Mouse (Mus musculus) forebrain, embryonic 12.5 days (tissue): Measurements from ENCODE around the gene Csnk2a2. TPM values are rescaled to one million over a fixed set of nuclear protein-coding genes. Genes with fewer than 3 reads are reported as not detected.

ENCODE experiments used
- ATAC-seq: fragments of 200-750 bp; cut with Nextera tagmentation; 2 replicates; pipeline ENCODE4 v1.8.0; 2017; ENCODE audit warnings: moderate TSS enrichment; ENCODE audit not compliant: low FRiP score
- H3K27ac ChIP-seq: fragments of 300-500 bp; sonication (generic); 2 replicates; pipeline ENCODE4 v1.5.1; 2016; ENCODE audit warnings: mild to moderate bottlenecking
- H3K27me3 ChIP-seq: fragments of 300-500 bp; sonication (generic); 2 replicates; pipeline ENCODE4 v1.6.1; 2016; ENCODE audit warnings: mild to moderate bottlenecking
- H3K36me3 ChIP-seq: fragments of 300-500 bp; sonication (generic); replicated peaks from 2 replicates; pipeline ENCODE4 v1.6.1; 2016; ENCODE audit warnings: mild to moderate bottlenecking
- H3K4me1 ChIP-seq: fragments of 300-500 bp; sonication (generic); 2 replicates; pipeline ENCODE4 v1.6.1; 2016
- H3K4me2 ChIP-seq: fragments of 300-500 bp; sonication (generic); 2 replicates; pipeline ENCODE4 v1.6.1; 2016; ENCODE audit warnings: mild to moderate bottlenecking, moderate library complexity
- H3K4me3 ChIP-seq: fragments of 300-500 bp; sonication (generic); replicated peaks from 2 replicates; pipeline ENCODE4 v1.5.1; 2016; ENCODE audit warnings: mild to moderate bottlenecking
- H3K9ac ChIP-seq: fragments of 300-500 bp; sonication (generic); 2 replicates; pipeline ENCODE4 v1.6.1; 2016; ENCODE audit warnings: mild to moderate bottlenecking
- H3K9me3 ChIP-seq: fragments of 300-500 bp; sonication (generic); 2 replicates; pipeline ENCODE4 v1.6.1; 2016
- WGBS: fragments of 180-500 bp; shearing (Covaris S2); methylation state at CpG from one replicate; pipeline ENCODE4 v1.1.7; 2016; 5-methylcytosine and 5-hydroxymethylcytosine counted together
- polyA plus RNA-seq: library from polyadenylated mRNA; unstranded; fragments of >200 nt; fragmentation: Nextera tagmentation; extraction: Ambion mirVana; gene quantifications from 2 replicates; pipeline ENCODE4 v1.2.1, GENCODE M21; 2016

Csnk2a2 gene
- polyA plus RNA-seq, 1 experiment from 2014 or later, result 13.7 TPM

DNA sequence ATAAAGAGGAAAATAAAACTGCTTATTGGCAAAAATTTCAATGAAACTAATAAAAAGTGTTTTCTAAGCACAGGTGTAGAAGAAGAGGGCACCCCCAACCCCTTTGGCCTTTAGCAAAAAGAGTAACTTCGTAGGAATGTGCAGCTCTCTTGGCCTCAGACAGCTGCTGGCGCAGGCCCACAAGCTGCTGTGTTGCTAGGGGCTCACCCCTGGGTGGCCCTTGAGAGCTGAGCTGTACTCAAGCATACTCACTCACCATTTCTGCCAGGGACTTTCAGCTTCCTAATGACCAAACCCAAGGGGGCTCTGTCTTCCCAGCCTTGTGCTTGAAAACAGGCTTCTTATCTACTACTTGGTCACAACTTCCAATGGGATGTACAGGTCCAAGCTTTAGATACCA, 23.3 kb downstream of the Csnk2a2 start:
- Histone ChIP-seq H3K4me2 (no peak overlapping the region), H3K4me3 (no peak overlapping the region), H3K27me3 (no peaks in the 10 kb centered on the region), H3K4me1 (no peaks in the 10 kb centered on the region), H3K9ac (no peak overlapping the region), H3K36me3 (peaks cover 54% of the 10 kb centered on the region), H3K27ac (no peak overlapping the region), H3K9me3 (no peaks in the 10 kb centered on the region)
- WGBS, result 92% methylated on average over 2 of the region's 2 CpGs
- ATAC-seq, result no peak

DNA sequence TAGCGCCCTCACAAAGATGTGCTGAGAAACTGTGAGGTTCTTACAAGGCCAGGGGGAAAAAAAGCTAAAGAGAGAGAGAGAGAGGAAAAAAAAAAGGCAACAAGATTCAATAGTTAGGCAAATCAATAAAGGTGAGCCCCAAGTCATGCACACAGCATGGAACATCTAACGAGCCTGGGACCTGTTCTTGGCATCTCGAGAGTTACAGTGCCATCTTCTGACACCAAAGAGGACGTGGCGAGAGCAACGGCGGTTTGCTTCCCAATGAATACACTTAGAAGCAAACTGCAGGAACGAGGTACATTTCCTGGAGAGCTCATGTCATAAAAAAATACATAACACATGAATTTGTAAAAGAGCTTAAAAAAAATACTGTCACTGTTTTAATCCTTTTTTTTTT, 37.3 kb downstream of the Csnk2a2 start:
- Histone ChIP-seq H3K9ac (no peak overlapping the region), H3K4me2 (no peak overlapping the region), H3K27ac (no peak overlapping the region), H3K36me3 (peaks cover 86% of the 10 kb centered on the region), H3K4me1 (no peaks in the 10 kb centered on the region), H3K27me3 (no peaks in the 10 kb centered on the region), H3K9me3 (no peaks in the 10 kb centered on the region), H3K4me3 (no peak overlapping the region)
- WGBS, result 64% methylated on average over 8 of the region's 8 CpGs
- ATAC-seq, result no peak

DNA sequence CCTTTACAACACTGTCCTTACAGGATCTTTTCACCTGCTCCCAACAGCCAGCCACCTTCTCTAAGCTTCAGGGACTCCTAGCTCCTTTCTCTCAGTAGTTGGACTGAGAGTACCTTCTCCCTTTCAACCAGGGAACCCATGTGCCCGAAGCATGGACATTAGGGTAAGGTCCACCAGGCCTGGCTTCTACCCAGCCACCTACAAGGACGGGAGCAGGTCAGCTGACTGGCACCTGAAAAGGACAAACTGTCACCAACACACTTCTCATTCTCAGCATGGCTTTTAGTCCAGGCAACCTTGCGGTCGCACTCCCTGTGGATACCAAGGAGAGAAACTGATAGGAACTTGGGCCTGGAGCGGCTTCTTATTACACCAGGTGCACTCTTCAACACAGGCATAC, 39.6 kb downstream of the Csnk2a2 start:
- WGBS, result 98% methylated on average over 5 of the region's 5 CpGs
- no peak overlapping the region for H3K27ac ChIP-seq
- H3K4me2 ChIP-seq, result no peak overlapping the region
- peaks cover 72% of the 10 kb centered on the region for H3K36me3 ChIP-seq
- no peaks in the 10 kb centered on the region for H3K9me3 ChIP-seq
- no peaks in the 10 kb centered on the region for H3K4me1 ChIP-seq
- no peak overlapping the region for H3K4me3 ChIP-seq
- ATAC-seq, result no peak
- H3K27me3 ChIP-seq, result no peaks in the 10 kb centered on the region
- H3K9ac ChIP-seq, result no peak overlapping the region

DNA sequence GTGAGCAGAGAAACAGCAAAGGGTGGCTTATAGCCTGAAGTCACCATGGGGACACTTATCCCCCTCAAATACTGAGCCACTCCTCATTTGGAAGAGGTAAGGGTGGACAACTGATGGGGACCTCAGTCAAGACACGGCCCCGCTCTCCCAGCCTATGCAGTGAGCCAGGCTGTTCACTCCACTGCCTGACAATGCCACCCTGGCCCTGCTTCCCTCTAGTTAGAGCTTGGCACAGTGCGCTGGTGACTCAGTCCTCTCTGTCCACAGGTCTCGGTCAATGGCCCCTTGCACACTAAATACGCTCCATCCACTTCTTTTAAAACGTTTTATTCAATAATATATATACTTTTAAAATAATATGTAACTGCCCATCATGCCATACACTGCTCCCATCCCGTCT, 42.2 kb downstream of the Csnk2a2 start:
- Histone ChIP-seq H3K9ac (no peak overlapping the region), H3K4me1 (no peaks in the 10 kb centered on the region), H3K9me3 (no peaks in the 10 kb centered on the region), H3K4me2 (no peak overlapping the region), H3K4me3 (no peak overlapping the region), H3K27me3 (no peaks in the 10 kb centered on the region), H3K36me3 (peaks cover 49% of the 10 kb centered on the region), H3K27ac (no peak overlapping the region)
- ATAC-seq, result no peak
- WGBS, result 87% methylated on average over 7 of the region's 7 CpGs

DNA sequence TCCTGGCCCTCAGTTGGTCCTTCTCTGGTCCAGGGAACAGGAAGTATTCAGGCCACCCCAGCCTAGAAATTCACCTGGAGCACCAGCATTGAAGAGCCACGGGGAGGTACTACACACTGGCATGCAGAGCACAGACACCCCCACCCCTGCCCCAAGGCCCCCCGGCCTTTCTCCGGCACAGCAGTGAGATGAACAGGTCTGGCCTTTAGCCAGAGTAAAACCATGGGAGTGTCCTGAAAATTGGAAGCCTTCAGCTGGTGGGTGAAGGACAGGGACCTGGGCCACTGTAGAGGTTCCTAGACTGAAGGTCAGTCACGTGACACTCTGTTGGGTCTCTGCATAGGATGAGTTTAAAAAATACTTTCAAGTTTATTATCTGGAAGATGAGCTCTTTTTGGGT, 44.8 kb downstream of the Csnk2a2 start:
- peaks cover 28% of the 10 kb centered on the region for H3K36me3 ChIP-seq
- H3K4me1 ChIP-seq, result no peaks in the 10 kb centered on the region; the same call in 1 of the 2 replicates
- no peaks in the 10 kb centered on the region for H3K27me3 ChIP-seq
- ATAC-seq, result no peak
- H3K27ac ChIP-seq, result no peak overlapping the region
- no peak overlapping the region for H3K9ac ChIP-seq
- no peaks in the 10 kb centered on the region for H3K9me3 ChIP-seq
- H3K4me2 ChIP-seq, result no peak overlapping the region
- 93% methylated on average over 4 of the region's 4 CpGs for WGBS
- no peak overlapping the region for H3K4me3 ChIP-seq

DNA sequence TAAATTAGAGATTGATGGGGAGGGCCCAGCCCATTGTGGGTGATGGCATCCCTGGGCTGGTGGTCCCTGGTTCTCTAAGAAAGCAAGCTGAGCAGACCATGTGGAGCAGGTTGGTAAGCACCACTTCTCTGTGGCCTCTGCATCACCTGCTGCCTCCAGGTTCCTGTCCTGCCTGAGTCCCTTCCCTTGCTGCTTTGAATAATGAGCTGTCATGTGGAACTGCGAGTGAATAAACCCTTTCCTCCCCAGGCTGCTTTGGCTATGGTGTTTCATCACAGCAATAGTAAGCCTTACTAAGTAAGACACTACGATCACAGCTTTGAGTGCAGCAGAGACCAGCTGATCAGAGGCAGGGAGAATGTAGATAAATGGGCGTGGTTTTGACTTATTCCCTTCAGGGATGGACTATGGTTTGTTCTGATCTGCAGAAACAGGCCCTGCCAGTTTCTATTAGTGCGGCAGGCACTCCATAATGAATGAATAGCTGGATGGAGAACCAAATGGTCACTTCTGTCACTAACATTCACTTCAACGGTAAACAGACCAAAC, 48.3 kb downstream of the Csnk2a2 start:
- H3K27ac ChIP-seq, result no peak overlapping the region
- no peak for ATAC-seq
- 67% methylated on average over 5 of the region's 5 CpGs for WGBS

DNA sequence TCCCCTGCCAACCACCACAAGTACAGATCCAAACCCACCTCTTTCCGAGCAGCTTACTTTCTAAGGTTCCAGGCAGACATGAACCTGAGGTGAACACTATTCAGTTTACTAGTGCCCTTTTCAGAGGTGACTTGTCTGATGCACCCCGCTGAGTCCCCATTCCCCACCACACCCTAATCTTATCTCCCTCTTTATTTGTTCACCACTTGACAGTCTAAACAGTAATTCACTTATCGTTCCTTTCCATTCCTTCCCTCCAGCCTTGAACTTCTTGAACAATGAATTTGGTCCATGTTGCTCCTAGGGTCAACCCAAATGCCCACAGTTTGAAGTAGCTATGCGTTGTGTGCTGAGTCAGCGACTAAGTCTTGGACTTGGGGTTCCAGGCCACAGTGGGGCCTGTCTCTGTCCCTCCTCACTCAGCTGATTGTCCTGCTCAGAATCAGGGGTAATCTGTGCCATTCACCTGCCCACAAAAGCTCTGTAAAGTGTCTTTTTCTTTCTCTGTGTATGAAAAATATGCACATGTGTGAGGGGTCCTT, 49.6 kb downstream of the Csnk2a2 start:
- WGBS, result 86% methylated on average over 5 of the region's 5 CpGs
- H3K27ac ChIP-seq, result no peak overlapping the region
- no peaks in the 10 kb centered on the region; the same call in 1 of the 2 replicates for H3K4me1 ChIP-seq

More for the DNA sequence above, 48.3 kb downstream of the Csnk2a2 start:
- Histone ChIP-seq H3K36me3 (no peaks in the 10 kb centered on the region), H3K4me1 (no peaks in the 10 kb centered on the region; the same call in 1 of the 2 replicates), H3K9ac (no peak overlapping the region), H3K4me2 (no peak overlapping the region), H3K9me3 (no peaks in the 10 kb centered on the region), H3K27me3 (no peaks in the 10 kb centered on the region), H3K4me3 (no peak overlapping the region)

DNA sequence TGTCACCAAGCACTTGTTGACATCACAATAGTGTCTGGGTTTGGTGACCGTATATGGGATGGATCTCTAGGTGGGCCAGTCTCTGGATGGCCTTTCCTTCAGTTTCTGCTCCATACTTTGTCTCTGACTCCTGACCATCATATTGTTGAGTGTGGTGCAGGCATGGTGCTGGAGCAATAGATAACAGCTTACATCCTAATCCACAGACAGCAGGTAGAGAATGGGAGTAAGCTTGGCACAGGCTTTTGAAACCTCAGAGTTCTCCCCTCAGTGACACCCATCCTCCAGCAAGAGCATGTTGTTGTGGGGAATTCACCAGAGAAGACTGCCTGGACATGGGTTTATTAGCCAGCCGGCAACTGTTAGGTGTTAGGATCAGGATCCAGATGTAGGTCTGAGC, 50.4 kb downstream of the Csnk2a2 start:
- no peak overlapping the region for H3K4me2 ChIP-seq
- no peaks in the 10 kb centered on the region for H3K9me3 ChIP-seq

More for the DNA sequence above, 49.6 kb downstream of the Csnk2a2 start:
- H3K9ac ChIP-seq, result no peak overlapping the region
- no peaks in the 10 kb centered on the region for H3K36me3 ChIP-seq
- H3K4me3 ChIP-seq, result no peak overlapping the region
- H3K27me3 ChIP-seq, result no peaks in the 10 kb centered on the region
- no peak for ATAC-seq
- no peaks in the 10 kb centered on the region for H3K9me3 ChIP-seq
- H3K4me2 ChIP-seq, result no peak overlapping the region

DNA sequence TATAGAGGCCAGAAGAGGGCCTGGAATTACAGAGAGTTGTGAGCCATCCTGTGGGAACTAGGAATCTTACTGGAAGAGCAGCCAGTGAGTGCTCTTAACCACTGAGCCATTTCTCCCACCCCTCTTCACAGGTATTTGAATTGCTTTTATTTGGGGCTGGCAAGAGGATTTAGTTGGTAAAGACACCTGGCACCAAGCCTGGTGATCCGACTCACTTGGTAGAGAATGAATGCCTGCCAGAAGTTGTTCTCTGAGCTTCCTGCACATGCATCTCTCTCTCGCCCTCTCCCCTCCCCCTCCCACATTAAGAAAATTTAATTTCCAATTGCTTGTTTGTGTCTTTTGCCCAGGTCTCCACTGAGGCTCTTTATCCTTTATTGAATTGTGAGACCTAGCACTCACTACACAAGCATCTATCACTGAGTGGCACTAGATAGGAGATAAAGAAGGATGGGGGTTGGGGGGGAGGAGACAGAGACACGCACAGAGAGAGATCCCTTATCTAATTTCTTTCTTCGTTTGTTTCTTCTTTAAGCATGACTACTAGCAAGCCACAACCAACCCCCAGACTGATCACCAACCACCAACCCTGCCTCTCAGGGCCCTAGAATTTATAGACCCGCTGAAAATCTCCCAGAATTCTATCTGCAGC, 52.4 kb downstream of the Csnk2a2 start:
- WGBS, result 60% methylated on average over 5 of the region's 5 CpGs
- Histone ChIP-seq H3K4me1 (peaks cover 16% of the 10 kb centered on the region), H3K9me3 (no peaks in the 10 kb centered on the region), H3K27me3 (no peaks in the 10 kb centered on the region), H3K36me3 (no peaks in the 10 kb centered on the region), H3K4me2 (no peak overlapping the region), H3K9ac (no peak overlapping the region), H3K27ac (no peak overlapping the region), H3K4me3 (no peak overlapping the region)
- no peak for ATAC-seq

More for the DNA sequence above, 50.4 kb downstream of the Csnk2a2 start:
- WGBS, result 97% methylated on average over 2 of the region's 2 CpGs
- Histone ChIP-seq H3K27me3 (no peaks in the 10 kb centered on the region), H3K27ac (no peak overlapping the region), H3K4me3 (no peak overlapping the region), H3K4me1 (no peaks in the 10 kb centered on the region; the same call in 1 of the 2 replicates), H3K9ac (no peak overlapping the region), H3K36me3 (no peaks in the 10 kb centered on the region)
- ATAC-seq, result no peak

DNA sequence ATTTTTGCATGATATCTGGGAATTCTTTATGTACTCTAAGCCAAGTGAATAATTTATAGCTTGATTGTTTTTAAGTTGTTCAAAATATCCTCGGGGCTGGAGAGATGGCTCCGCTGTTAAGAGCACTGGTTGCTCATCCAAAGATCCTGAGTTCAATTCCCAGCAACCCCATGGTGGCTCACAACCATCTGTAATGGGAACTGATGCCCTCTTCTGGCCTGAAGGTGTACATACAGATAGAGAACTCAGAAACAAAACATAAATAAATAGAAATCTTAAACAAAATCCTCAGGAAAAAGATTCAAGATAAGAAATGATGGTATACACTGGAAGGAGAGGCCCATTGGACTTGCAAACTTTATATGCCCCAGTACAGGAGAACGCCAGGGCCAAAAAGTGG, 53.9 kb downstream of the Csnk2a2 start:
- WGBS, result 84% methylated on average over 3 of the region's 3 CpGs
- no peak overlapping the region for H3K4me3 ChIP-seq
- no peaks in the 10 kb centered on the region for H3K27me3 ChIP-seq
- no peaks in the 10 kb centered on the region for H3K9me3 ChIP-seq
- no peak for ATAC-seq
- H3K4me2 ChIP-seq, result no peak overlapping the region
- no peaks in the 10 kb centered on the region for H3K36me3 ChIP-seq
- peaks cover 30% of the 10 kb centered on the region for H3K4me1 ChIP-seq
- H3K9ac ChIP-seq, result no peak overlapping the region
- H3K27ac ChIP-seq, result no peak overlapping the region

DNA sequence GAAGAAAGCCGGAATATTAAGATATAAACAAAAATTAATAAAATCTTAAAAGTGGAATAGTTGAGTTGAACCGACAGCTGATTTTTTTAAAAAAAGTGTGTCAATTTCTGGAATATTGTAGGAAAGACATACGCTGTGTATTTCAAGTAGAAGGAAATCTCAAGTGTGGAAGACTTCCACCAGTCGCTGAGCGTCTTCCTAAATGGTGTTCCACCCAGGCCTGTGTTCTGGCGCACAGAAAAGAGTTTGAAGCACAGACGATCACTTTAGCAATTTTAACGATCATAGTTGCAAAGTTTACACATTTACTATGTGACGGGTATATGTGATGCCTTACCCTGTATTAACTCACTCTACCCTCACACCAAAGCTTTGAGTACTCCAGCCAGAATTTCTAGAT, 54.4 kb downstream of the Csnk2a2 start:
- 90% methylated on average over 9 of the region's 9 CpGs for WGBS
- H3K9me3 ChIP-seq, result no peaks in the 10 kb centered on the region
- ATAC-seq, result no peak
- H3K4me2 ChIP-seq, result no peak overlapping the region
- H3K27ac ChIP-seq, result no peak overlapping the region; the same call in 1 of the 2 replicates
- H3K27me3 ChIP-seq, result no peaks in the 10 kb centered on the region
- H3K36me3 ChIP-seq, result no peaks in the 10 kb centered on the region
- no peak overlapping the region for H3K9ac ChIP-seq
- peaks cover 35% of the 10 kb centered on the region for H3K4me1 ChIP-seq
- H3K4me3 ChIP-seq, result peak overlapping the region; percentile 69

DNA sequence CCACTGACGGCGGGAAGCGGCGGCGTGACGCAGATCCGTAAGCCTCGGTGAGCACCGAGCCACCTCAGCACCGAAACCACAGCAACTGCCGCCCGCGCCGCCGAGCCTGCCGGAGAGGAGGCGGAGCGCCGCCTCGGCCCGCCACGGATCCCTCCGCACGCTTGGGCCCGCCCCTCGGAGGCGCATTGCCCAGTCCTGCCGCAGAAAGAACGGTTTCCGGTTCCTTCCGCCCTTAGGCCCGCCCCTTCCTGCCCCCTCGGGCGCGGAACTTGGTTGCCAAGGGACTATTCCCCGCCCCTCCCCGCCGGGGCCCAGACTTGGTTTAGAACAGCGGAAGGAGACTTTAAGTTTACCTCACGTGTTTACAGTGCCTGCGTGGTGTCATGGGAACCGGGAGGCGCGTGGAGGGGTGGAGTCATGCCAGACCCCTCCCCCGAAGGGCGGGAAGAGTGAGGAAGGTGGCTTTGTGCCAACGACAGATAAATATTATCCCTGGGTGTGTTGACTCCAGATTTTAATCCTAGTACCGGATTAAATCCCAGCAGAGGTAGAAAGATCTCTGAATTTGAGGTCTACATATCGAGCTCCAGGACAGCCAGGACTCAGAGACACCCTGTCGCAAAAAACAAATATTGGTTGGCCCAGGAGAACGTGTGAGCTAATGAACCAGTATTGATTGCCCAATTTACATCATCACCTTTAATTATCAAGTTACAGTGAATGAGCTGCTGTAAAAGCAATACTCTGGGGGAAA, 55.0 kb downstream of the Csnk2a2 start, which contains the start of gene Cfap20:
Gene Cfap20 (minus strand): TSS at position 184 of the 754 bp plus-strand sequence.
- Histone ChIP-seq H3K27ac (peak within 1 kb of the TSS; percentile 87), H3K4me1 (peaks cover 41% of the 10 kb centered on the region), H3K9ac (peak within 1 kb of the TSS; percentile 80), H3K9me3 (no peaks in the 10 kb centered on the region), H3K36me3 (no peaks in the 10 kb centered on the region), H3K27me3 (no peaks in the 10 kb centered on the region), H3K4me3 (peak within 1 kb of the TSS; percentile 69), H3K4me2 (peak within 1 kb of the TSS; percentile 91)
- ATAC-seq, result peak; percentile 96
- WGBS, result 1% methylated on average over 48 of the region's 51 CpGs
